Mouse (Mus musculus): ENCODE measurements at regions not wholly inside any gene's neighbourhood (a gene's known extent, or its start where the extent isn't known, plus 50 kb on each side); places are given as distances from the start of the nearest gene placed in this dataset.

DNA sequence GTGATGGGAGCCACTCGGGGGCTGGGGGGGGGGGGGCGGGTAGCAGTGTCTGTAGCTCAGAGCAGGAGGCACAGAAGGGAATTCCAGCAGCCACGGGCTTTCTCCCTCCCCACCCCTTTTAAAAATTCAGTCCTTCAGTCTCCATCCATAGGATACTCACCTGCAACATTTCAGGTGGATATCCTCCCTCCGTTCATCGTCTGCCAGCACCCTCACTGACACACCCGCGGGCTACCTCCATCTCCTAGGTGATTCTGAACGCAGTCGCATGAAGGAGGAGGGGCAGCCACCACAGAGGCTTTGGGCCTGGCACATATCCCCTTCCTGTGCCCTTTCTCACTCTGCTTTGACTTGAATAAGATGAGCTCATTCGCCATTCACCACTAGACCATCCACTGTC is 79.4 kb upstream of the Tspan2 start:
- no peaks in the 10 kb centered on the region for H3K36me3 ChIP-seq (ENCODE audit: insufficient read depth, low read length)

DNA sequence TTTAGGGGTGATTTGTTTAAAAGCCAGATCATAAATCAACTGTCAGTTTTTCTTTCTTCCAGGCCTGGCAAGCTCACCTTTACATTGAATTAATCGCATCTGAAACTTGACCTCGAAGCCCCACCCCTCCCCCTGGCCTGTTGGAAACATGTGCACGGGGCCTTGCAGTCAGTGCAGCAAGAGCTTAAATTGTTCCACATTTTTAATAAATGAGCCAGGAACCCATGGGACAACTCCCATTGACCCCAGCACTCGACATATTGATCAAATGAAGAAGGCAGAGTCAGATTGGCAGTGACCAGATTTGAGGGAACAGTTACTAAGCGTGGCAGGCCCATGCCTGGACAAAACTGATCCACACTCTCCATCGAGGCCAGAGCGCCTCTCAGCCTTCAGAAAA is 77.2 kb upstream of the Tspan2 start:
- Histone ChIP-seq H3K27me3 (ENCODE audit: insufficient read depth, low read length) (no peaks in the 10 kb centered on the region; the same call in none of the 2 replicates), H3K36me3 (ENCODE audit: insufficient read depth, low read length) (no peaks in the 10 kb centered on the region), H3K4me3 (replicated peaks; ENCODE audit: low read length) (no peak overlapping the region), H3K9me3 (ENCODE audit: low read length) (no peaks in the 10 kb centered on the region), H3K4me1 (replicated peaks; ENCODE audit: low read depth, low read length) (no peaks in the 10 kb centered on the region)
- no peak for TF ChIP-seq CTCF (conservative IDR thresholded peaks at IDR 0.05; ENCODE audit: low read length)
- TF ChIP-seq NANOG (IDR thresholded peaks at IDR 0.05; ENCODE audit: borderline replicate concordance, low read length), result no peak
- no peak for TF ChIP-seq POU5F1 (IDR thresholded peaks at IDR 0.05; ENCODE audit: borderline replicate concordance, low read length)

More for the DNA sequence above, 79.4 kb upstream of the Tspan2 start:
- TF ChIP-seq CTCF (conservative IDR thresholded peaks at IDR 0.05; ENCODE audit: low read length) (no peak), POU5F1 (IDR thresholded peaks at IDR 0.05; ENCODE audit: borderline replicate concordance, low read length) (no peak), NANOG (IDR thresholded peaks at IDR 0.05; ENCODE audit: borderline replicate concordance, low read length) (no peak)
- Histone ChIP-seq H3K4me3 (replicated peaks; ENCODE audit: low read length) (no peak overlapping the region), H3K27me3 (ENCODE audit: insufficient read depth, low read length) (no peaks in the 10 kb centered on the region; the same call in none of the 2 replicates), H3K4me1 (replicated peaks; ENCODE audit: low read depth, low read length) (no peaks in the 10 kb centered on the region), H3K9me3 (ENCODE audit: low read length) (no peaks in the 10 kb centered on the region)

DNA sequence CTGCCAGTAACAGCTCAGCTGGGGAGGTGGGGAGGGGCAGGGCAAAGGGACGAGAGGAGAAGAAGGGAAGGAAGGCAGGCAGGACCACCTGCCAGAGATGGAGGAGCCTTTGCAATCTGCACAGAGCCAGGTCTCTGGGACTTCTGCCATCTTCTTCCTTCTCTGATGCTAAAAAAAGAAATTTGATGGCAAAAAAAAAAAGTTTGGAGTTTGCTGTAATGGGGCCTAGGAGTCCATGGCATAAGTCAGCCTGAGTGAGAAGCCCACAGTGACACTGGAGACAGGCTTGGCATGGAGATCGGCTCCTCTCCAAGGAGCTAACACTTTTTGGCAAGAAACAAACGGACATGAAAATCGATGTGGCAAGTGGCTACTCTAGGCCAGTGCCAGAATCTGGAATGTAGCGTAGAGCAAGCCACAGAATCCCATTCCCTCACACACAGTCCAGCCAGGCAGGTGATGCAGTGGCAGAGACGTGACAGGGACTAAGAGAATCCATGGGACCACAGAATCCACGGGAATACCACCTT is 76.7 kb upstream of the Tspan2 start:
- Histone ChIP-seq H3K36me3 (ENCODE audit: insufficient read depth, low read length) (no peaks in the 10 kb centered on the region), H3K4me3 (replicated peaks; ENCODE audit: low read length) (no peak overlapping the region), H3K9me3 (ENCODE audit: low read length) (no peaks in the 10 kb centered on the region), H3K4me1 (replicated peaks; ENCODE audit: low read depth, low read length) (no peaks in the 10 kb centered on the region), H3K27me3 (ENCODE audit: insufficient read depth, low read length) (no peaks in the 10 kb centered on the region; the same call in none of the 2 replicates)
- TF ChIP-seq NANOG (IDR thresholded peaks at IDR 0.05; ENCODE audit: borderline replicate concordance, low read length) (no peak), POU5F1 (IDR thresholded peaks at IDR 0.05; ENCODE audit: borderline replicate concordance, low read length) (no peak), CTCF (conservative IDR thresholded peaks at IDR 0.05; ENCODE audit: low read length) (no peak)

GRCm38 (mm10) chr3:102659352-102659751 is 75.0 kb upstream of the Tspan2 start:
- no peak overlapping the region for H3K4me3 ChIP-seq (replicated peaks; ENCODE audit: low read length)
- H3K9me3 ChIP-seq (ENCODE audit: low read length), result no peaks in the 10 kb centered on the region
- no peaks in the 10 kb centered on the region for H3K36me3 ChIP-seq (ENCODE audit: insufficient read depth, low read length)
- TF ChIP-seq NANOG (IDR thresholded peaks at IDR 0.05; ENCODE audit: borderline replicate concordance, low read length), result no peak
- H3K27me3 ChIP-seq (ENCODE audit: insufficient read depth, low read length), result peaks cover 3% of the 10 kb centered on the region; the same call in 1 of the 2 replicates
- H3K4me1 ChIP-seq (replicated peaks; ENCODE audit: low read depth, low read length), result no peaks in the 10 kb centered on the region

DNA sequence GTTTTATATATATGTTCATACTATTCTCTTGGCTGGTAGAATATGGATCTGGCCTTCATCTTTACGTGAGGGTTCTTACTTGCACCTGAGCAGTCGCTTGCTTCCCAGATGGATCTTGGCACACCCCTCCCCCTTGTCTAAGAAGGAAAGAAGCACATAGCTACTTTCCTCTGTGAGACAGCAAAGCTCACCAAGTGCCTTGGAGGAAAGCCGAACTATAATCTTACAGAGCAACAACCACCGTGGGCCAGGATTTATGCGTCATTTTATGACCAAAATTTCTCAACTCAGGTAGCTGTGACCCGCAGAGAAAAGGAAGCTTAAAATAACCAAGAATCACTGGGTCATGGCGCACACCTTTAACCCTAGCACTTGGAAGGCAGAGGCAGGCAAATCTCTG is 73.0 kb upstream of the Tspan2 start:
- Histone ChIP-seq H3K4me1 (replicated peaks; ENCODE audit: low read depth, low read length) (no peaks in the 10 kb centered on the region), H3K4me3 (replicated peaks; ENCODE audit: low read length) (no peak overlapping the region), H3K27me3 (ENCODE audit: insufficient read depth, low read length) (peaks cover 3% of the 10 kb centered on the region; the same call in 1 of the 2 replicates), H3K36me3 (ENCODE audit: insufficient read depth, low read length) (no peaks in the 10 kb centered on the region), H3K9me3 (ENCODE audit: low read length) (no peaks in the 10 kb centered on the region)
- TF ChIP-seq POU5F1 (IDR thresholded peaks at IDR 0.05; ENCODE audit: borderline replicate concordance, low read length) (no peak), CTCF (conservative IDR thresholded peaks at IDR 0.05; ENCODE audit: low read length) (no peak), NANOG (IDR thresholded peaks at IDR 0.05; ENCODE audit: borderline replicate concordance, low read length) (no peak)

GRCm38 (mm10) chr3:102663711-102664110 is 70.6 kb upstream of the Tspan2 start:
- TF ChIP-seq CTCF (conservative IDR thresholded peaks at IDR 0.05; ENCODE audit: low read length) (no peak), POU5F1 (IDR thresholded peaks at IDR 0.05; ENCODE audit: borderline replicate concordance, low read length) (no peak)
- H3K9me3 ChIP-seq (ENCODE audit: low read length), result no peaks in the 10 kb centered on the region
- 0 out of 2 replicates have a peak, but pooled peaks cover 3% of the 10 kb centered on the region for H3K27me3 ChIP-seq (ENCODE audit: insufficient read depth, low read length)
- H3K4me3 ChIP-seq (replicated peaks; ENCODE audit: low read length), result no peak overlapping the region
- no peaks in the 10 kb centered on the region for H3K4me1 ChIP-seq (replicated peaks; ENCODE audit: low read depth, low read length)
- no peaks in the 10 kb centered on the region for H3K36me3 ChIP-seq (ENCODE audit: insufficient read depth, low read length)

- H3K36me3 ChIP-seq (ENCODE audit: insufficient read depth, low read length), result no peaks in the 10 kb centered on the region
- 0 out of 2 replicates have a peak, but pooled peaks cover 3% of the 10 kb centered on the region for H3K27me3 ChIP-seq (ENCODE audit: insufficient read depth, low read length)
- H3K4me1 ChIP-seq (replicated peaks; ENCODE audit: low read depth, low read length), result no peaks in the 10 kb centered on the region
- 0 out of 2 replicates have a peak, but pooled peaks cover 3% of the 10 kb centered on the region for H3K9me3 ChIP-seq (ENCODE audit: low read length)
- no peak overlapping the region for H3K4me3 ChIP-seq (replicated peaks; ENCODE audit: low read length)
- TF ChIP-seq CTCF (conservative IDR thresholded peaks at IDR 0.05; ENCODE audit: low read length) (no peak), POU5F1 (IDR thresholded peaks at IDR 0.05; ENCODE audit: borderline replicate concordance, low read length) (no peak), NANOG (IDR thresholded peaks at IDR 0.05; ENCODE audit: borderline replicate concordance, low read length) (no peak)
These were observed 69.6 kb upstream of the Tspan2 start for GRCm38 (mm10) chr3:102664665-102665190.

GRCm38 (mm10) chr3:102667796-102668195 is 66.5 kb upstream of the Tspan2 start:
- no peaks in the 10 kb centered on the region for H3K36me3 ChIP-seq (ENCODE audit: insufficient read depth, low read length)
- TF ChIP-seq POU5F1 (IDR thresholded peaks at IDR 0.05; ENCODE audit: borderline replicate concordance, low read length) (no peak), NANOG (IDR thresholded peaks at IDR 0.05; ENCODE audit: borderline replicate concordance, low read length) (no peak), CTCF (conservative IDR thresholded peaks at IDR 0.05; ENCODE audit: low read length) (no peak)
- H3K9me3 ChIP-seq (ENCODE audit: low read length), result peaks cover 13% of the 10 kb centered on the region
- 0 out of 2 replicates have a peak, but pooled peaks cover 2% of the 10 kb centered on the region for H3K27me3 ChIP-seq (ENCODE audit: insufficient read depth, low read length)
- no peak overlapping the region for H3K4me3 ChIP-seq (replicated peaks; ENCODE audit: low read length)
- no peaks in the 10 kb centered on the region for H3K4me1 ChIP-seq (replicated peaks; ENCODE audit: low read depth, low read length)

- 0 out of 2 replicates have a peak, but pooled peaks cover 1% of the 10 kb centered on the region for H3K4me1 ChIP-seq (replicated peaks; ENCODE audit: low read depth, low read length)
- no peaks in the 10 kb centered on the region for H3K36me3 ChIP-seq (ENCODE audit: insufficient read depth, low read length)
- no peak overlapping the region for H3K4me3 ChIP-seq (replicated peaks; ENCODE audit: low read length)
- H3K9me3 ChIP-seq (ENCODE audit: low read length), result peaks cover 20% of the 10 kb centered on the region
- no peaks in the 10 kb centered on the region for H3K27me3 ChIP-seq (ENCODE audit: insufficient read depth, low read length)
- TF ChIP-seq NANOG (IDR thresholded peaks at IDR 0.05; ENCODE audit: borderline replicate concordance, low read length), result no peak
- TF ChIP-seq CTCF (conservative IDR thresholded peaks at IDR 0.05; ENCODE audit: low read length), result no peak
- no peak for TF ChIP-seq POU5F1 (IDR thresholded peaks at IDR 0.05; ENCODE audit: borderline replicate concordance, low read length)
These were observed 65.8 kb upstream of the Tspan2 start for GRCm38 (mm10) chr3:102668556-102668955.
